Mouse (Mus musculus): ENCODE results near the gene Bbs9.

The Bbs9 gene

GRCm38 (mm10) chr9:22680484-22680883, 205.0 kb downstream of the Bbs9 start:
- in situ Hi-C loops (cut with MboI, MseI), result loop anchor here in 1 of 2 experiments (5.0 kb wide), 1 partner anchor 58 kb away; no protein-coding TSS in a partner anchor

DNA sequence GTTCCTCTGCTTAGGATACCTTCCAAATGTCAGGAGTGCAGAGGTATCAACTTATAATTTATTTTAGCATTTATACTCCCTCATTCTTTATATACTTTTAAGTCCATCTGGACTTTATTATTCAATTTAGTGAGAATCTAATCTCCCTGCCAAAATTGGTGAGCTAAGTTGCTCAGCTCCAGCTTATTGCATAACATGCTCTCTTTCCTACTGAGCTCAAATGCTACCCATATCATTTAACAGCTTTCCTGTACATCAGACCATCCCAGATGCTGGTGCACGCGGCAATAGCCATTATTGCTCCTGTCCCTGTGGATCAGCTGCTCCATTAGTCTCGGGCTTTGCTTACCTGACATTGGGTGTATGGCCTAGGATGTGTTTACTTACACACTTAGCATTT, 208.3 kb downstream of the Bbs9 start:
- in situ Hi-C loops (cut with MboI, MseI), result loop anchor here in 1 of 2 experiments (5.0 kb wide), 1 partner anchor 61 kb away; no protein-coding TSS in a partner anchor

DNA sequence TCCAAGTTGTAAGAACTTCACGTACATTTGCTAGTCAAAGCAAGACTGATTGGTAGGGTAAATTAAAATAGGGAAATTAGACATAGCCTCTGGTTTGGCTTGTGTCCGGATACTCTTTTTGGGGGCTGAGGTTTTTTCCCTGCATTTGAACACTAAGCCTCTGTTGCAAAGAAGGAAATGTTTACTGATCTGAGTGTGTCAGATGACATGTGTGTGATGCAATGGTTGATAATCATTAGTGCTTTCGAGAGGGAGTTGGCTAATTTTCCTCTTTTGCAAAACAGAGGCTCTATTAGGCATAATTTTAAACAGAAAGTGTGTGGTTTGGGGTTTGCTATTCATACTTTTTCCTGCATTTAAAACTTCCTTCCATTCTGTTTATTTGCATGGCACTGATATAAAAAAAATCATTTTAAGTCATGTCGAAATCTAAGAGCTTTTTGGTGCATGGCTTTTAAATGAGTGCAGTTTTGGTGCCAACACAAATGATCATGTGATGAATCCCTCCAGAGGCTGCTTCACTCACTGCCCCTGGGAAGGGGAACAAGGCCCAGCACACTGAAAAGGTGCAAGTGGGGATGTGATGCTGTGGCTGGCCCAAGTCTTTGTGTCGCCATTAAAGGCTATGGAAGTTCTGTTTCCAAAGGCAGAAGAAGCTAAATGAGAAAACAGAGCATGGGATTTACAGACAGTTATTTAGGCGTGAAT, 211.4 kb downstream of the Bbs9 start:
- in situ Hi-C loops (cut with MboI, MseI), result loop anchor here in 1 of 2 experiments (5.0 kb wide), 1 partner anchor 135 kb away; no protein-coding TSS in a partner anchor

GRCm38 (mm10) chr9:22690234-22690633, 214.7 kb downstream of the Bbs9 start:
- in situ Hi-C loops (cut with MboI, MseI), result loop anchor here in 1 of 2 experiments (10.0 kb wide), 1 partner anchor 65 kb away; no protein-coding TSS in a partner anchor

- in situ Hi-C loops (cut with MboI, MseI), result loop anchor here (5.0 to 10.0 kb wide), 2 partner anchors 52 to 59 kb away; no protein-coding TSS in a partner anchor
Observed at GRCm38 (mm10) chr9:22695392-22695791, 219.9 kb downstream of the Bbs9 start.

GRCm38 (mm10) chr9:22696809-22697374, 221.4 kb downstream of the Bbs9 start:
- in situ Hi-C loops (cut with MboI, MseI), result loop anchor here (5.0 to 10.0 kb wide), 2 partner anchors 50 to 58 kb away; no protein-coding TSS in a partner anchor

DNA sequence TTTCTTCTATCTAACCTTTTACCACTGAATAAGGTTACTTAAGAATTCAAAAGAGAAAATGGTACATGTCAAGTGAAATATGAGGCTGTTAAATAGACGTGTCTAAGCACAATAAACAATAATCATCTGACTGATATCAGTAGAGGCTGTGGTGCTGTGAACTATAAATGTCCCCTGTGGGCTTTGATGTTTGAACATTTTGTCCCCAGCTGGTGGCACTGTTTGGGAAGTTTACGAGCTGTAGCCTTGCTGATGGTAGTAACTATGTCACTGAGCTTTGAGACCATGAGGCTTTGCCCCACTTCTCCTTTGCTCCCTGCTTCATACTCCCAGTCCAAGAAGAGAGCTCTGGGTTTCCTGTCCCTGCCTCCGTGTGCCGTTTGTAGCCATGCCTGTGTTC, 222.3 kb downstream of the Bbs9 start:
- in situ Hi-C loops (cut with MboI, MseI), result loop anchor here (5.0 to 10.0 kb wide), 2 partner anchors 49 to 57 kb away; no protein-coding TSS in a partner anchor

DNA sequence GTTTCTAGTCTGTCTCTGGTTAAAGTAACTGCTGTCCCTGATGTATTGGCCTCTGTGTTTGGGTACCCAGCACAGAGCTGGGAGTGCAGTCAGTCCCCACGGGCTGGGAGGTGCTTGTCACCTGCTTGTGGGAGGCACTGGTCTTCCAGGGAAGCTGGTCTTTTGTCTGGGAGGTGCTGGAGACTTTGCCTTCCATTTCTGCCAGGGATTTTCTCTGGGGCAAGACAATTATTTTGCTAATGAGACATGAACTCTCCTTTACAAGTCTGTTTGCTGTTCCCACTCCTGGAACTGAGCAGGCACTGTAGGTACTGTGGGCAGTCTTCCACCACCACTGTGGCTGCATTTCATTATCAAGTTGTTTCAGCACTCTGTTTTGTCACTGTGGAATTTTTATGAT, 223.0 kb downstream of the Bbs9 start:
- in situ Hi-C loops (cut with MboI, MseI), result loop anchor here (5.0 to 10.0 kb wide), 2 partner anchors 49 to 56 kb away; no protein-coding TSS in a partner anchor

GRCm38 (mm10) chr9:22702065-22702611, 226.6 kb downstream of the Bbs9 start:
- in situ Hi-C loops (cut with MboI, MseI), result loop anchor here (10.0 to 25.0 kb wide), 2 partner anchors 147 to 510 kb away; partner anchors contain the start of gene Bmper (in 1 of the 2)

DNA sequence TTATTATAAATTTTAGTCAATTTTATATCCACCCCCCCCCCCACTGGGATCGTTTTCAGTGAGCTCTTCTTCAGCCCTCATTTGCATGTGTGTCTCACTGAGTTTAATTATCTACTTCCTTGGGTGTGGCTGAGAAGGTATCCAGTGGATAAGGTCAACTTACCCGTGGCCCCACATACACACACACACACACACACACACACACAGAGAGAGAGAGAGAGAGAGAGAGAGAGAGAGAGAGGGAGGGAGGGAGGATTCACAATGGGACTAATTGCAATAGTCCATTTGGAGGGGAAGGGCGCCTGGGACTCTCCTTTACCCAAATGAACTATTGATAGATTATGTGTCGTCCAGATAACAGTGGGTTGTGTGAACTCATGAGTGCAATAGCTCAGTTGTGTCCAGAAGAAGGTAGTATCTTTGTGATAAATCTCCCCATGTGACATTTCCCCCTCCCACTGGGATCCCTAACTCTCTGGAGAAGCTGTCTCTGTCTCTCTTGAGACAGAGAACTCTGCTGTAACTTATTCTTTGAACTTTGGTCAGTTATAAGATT, 227.4 kb downstream of the Bbs9 start:
- in situ Hi-C loops (cut with MboI, MseI), result loop anchor here (10.0 to 25.0 kb wide), 2 partner anchors 148 to 509 kb away; partner anchors contain the start of gene Bmper (in 1 of the 2)

GRCm38 (mm10) chr9:22703541-22703940, 228.0 kb downstream of the Bbs9 start:
- in situ Hi-C loops (cut with MboI, MseI), result loop anchor here (10.0 to 25.0 kb wide), 2 partner anchors 149 to 509 kb away; partner anchors contain the start of gene Bmper (in 1 of the 2)

- in situ Hi-C loops (cut with MboI, MseI), result loop anchor here (10.0 to 25.0 kb wide), 2 partner anchors 153 to 505 kb away; partner anchors contain the start of gene Bmper (in 1 of the 2)
Observed at GRCm38 (mm10) chr9:22707166-22707913, 231.8 kb downstream of the Bbs9 start.

DNA sequence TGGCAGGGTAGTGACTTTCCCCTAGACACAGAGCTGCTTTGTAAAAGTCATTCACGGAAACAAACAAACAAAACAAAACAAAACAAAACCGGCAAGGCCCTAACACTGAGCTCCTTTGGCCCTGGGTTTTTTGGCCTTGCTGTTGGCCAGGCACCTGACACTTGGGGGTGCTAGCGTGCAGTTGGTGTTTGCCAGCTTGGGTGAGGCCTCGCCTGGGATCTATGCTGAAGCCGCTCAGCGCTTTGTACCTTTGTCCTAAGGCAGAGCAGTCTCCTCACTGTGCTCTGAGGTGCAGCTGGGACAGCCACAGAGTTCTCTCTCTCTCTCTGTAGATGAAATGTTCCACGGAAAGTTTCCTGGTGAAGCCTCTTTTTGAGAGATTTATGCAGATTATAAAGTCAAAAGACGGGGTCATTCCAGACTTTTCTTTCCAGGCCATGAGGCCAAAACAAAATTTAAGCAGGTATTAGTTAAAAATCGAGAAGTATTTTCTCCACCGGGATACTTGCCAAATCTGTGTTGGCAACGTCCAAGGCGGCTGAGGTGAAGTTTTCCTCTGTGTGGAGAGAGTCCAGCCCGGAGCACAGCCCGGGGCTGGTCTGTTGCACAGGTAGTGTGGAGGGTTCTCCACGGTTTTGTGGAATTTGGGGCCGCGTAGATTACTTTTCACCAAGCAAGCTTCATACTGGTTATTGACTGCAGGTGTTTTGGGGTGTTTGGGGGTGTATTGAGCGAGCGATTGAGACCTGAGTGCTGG, 233.6 kb downstream of the Bbs9 start:
- in situ Hi-C loops (cut with MboI, MseI), result loop anchor here (10.0 to 25.0 kb wide), 2 partner anchors 154 to 503 kb away; partner anchors contain the start of gene Bmper (in 1 of the 2)

DNA sequence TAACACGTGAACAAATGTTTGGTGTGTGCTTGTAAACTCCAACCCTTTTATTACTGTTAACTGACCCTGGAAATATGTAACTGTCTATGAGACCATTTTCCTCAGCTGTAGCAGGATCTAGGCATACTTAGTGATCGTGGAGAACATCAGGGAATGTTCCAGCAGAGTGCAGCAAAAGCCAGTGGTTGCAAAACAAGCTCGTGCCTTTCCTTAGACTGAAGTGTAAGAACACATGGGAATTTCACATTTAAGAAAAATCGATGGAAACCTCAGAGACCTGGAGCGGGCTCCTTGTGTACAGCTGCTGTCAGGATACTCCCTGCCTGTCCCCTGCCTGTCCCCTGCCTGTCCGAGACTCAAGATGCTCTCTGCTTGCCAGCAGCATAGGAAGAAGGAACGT, 234.5 kb downstream of the Bbs9 start:
- in situ Hi-C loops (cut with MboI, MseI), result loop anchor here (5.0 to 25.0 kb wide), 3 partner anchors 315 to 542 kb away; partner anchors contain the start of gene Bmper (in 1 of the 2)

GRCm38 (mm10) chr9:22711339-22711738, 235.8 kb downstream of the Bbs9 start:
- in situ Hi-C loops (cut with MboI, MseI), result loop anchor here (5.0 to 25.0 kb wide), 3 partner anchors 313 to 541 kb away; partner anchors contain the start of gene Bmper (in 1 of the 2)

DNA sequence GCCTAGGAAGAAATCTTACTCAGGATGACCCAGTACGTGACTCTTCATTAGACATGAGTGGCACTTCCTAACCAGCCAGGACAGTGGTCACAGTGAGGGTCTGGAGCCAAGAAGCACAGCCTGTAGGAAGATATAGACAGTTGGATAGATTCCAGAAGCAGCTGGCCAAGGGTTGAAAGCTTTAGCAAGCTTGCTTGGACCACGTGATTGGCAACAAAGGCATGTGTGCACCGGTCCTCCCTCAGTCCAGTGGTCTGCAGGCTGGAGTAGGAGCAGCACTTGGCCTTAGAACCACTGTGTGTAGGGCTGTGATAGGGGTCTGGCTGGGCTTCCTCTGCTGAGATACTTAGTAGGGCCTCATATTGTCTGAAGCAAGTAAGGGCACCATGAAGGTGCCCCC, 237.2 kb downstream of the Bbs9 start:
- in situ Hi-C loops (cut with MboI, MseI), result loop anchor here (5.0 to 25.0 kb wide), 3 partner anchors 312 to 540 kb away; partner anchors contain the start of gene Bmper (in 1 of the 2)

- in situ Hi-C loops (cut with MboI, MseI), result loop anchor here (5.0 to 25.0 kb wide), 3 partner anchors 312 to 539 kb away; partner anchors contain the start of gene Bmper (in 1 of the 2)
Observed at GRCm38 (mm10) chr9:22713286-22713685, 237.8 kb downstream of the Bbs9 start.

DNA sequence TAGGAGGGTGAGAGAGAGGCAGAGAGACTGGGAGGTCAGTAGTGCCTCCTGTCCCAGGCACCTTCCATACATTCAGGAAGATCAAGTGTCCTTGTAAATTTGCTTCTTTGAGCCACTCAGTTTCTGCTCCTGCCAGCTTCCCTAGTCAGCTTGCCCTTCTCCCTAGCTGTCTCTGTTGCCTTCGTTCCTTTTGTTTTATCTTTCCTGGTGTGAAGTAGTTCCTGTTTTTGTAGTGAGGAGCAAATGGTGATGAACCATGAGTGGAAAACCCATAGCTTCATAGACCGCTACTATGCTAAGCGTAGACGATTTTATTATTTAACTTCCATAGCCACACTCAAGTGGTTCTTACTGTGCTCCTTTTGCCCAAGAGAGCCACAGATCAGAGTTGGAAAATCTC, 242.1 kb downstream of the Bbs9 start:
- in situ Hi-C loops (cut with MboI, MseI), result loop anchor here (5.0 to 25.0 kb wide), 3 partner anchors 305 to 495 kb away; partner anchors contain the start of gene Bmper (in 1 of the 2)

DNA sequence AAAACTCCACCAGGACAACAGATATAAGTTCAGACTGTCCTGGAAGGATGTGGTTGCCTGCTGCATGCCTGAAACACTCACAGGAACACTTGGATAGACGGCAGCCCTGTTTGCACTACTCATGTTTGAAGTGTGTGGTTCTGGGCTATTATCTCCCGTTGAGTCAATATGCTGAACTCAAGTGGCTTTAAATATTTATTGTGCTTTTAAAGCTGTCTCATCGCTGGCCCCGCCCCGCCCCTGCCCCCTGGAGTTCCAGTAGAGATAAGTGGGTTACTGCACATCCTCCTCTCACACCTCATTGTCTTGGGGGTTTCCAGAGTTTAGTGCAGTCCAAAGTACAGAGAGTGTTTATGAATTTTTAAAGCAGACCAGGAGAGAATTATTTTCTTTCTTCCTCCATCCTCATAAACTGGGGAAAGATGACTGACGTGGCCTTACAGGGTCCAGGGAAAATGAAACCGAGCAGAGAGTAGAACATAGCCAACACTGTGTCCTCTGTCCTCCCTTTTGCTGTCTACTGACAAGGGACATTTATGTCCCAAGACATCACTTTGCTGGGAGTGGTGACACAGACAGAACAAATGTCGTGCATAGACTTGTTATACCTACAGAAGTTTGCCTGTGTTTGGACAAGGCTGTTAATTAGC, 242.8 kb downstream of the Bbs9 start:
- in situ Hi-C loops (cut with MboI, MseI), result loop anchor here (5.0 to 25.0 kb wide), 3 partner anchors 304 to 494 kb away; partner anchors contain the start of gene Bmper (in 1 of the 2)

Measured in T-helper 17 cell (primary cell).